Mouse (Mus musculus): ENCODE data around the gene Rab11fip4.

GRCm38 (mm10) chr11:79624801-79625302 is 33.8 kb downstream of the Rab11fip4 start:
- TF ChIP-seq POLR2AphosphoS5 (IDR thresholded peaks at IDR 0.05; ENCODE audit: insufficient replicate concordance, low read depth, low read length) (no peak), CTCF (IDR thresholded peaks at IDR 0.05; ENCODE audit: low read depth, low read length) (peak; percentile 50), GATA1 (IDR thresholded peaks at IDR 0.05; ENCODE audit: borderline replicate concordance, low read length) (no peak), GATA2 (IDR thresholded peaks at IDR 0.05; ENCODE audit: borderline replicate concordance, low read depth, low read length) (no peak)
